Mouse (Mus musculus): ENCODE results near the gene Adam1b. TPM values are rescaled to one million over a fixed set of nuclear protein-coding genes. Genes with fewer than 3 reads are reported as not detected.
"Not testable (repeated sequence)": the region's sequence is repeated elsewhere in the genome, so short reads cannot be mapped to it uniquely, and the experiment has no call there.

Adam1b gene
- polyA plus RNA-seq, 1 experiment from 2014 or later = 0.29 TPM

DNA sequence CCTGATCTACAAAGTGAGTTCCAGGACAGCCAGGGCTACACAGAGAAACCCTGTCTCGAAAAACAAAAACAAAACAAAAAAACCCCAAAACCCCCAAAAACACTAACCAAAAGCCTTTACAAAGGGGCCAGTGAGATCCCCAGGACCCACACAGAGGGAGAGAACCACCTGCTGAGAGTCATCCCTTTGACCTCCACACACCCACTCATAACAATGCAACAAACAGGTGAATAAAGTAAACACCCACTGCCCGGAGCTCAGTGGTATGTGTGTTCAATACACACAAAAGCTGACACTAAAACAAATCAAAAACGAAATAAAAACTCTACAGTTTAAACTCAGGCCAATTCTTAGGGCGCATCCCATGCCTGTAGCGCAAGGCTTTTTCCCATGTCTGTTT, 36.8 kb upstream of the Adam1b start:
- H3K36me3 ChIP-seq (ENCODE audit: control insufficient read depth, insufficient read depth, low read length) = peaks cover 11% of the 10 kb centered on the region; the same call in 1 of the 2 replicates
- WGBS (ENCODE audit: insufficient replicate concordance) = 91% methylated on average over 5 of the region's 5 CpGs
- no peak for ATAC-seq (replicated peaks; ENCODE audit: insufficient number of reproducible peaks, low FRiP score, low TSS enrichment)
- H3K9me3 ChIP-seq (replicated peaks; ENCODE audit: control insufficient read depth, low read length) = no peaks in the 10 kb centered on the region
- no peaks in the 10 kb centered on the region for H3K27me3 ChIP-seq (ENCODE audit: control insufficient read depth, insufficient read depth, low read length)
- H3K9ac ChIP-seq (ENCODE audit: low read depth, low read length) = no peak overlapping the region
- no peak overlapping the region for H3K4me3 ChIP-seq (ENCODE audit: low read depth, low read length)
- no peak overlapping the region for H3K27ac ChIP-seq (ENCODE audit: low read depth, low read length)
- no peak overlapping the region for H3K4me2 ChIP-seq
- H3K4me1 ChIP-seq (ENCODE audit: control insufficient read depth, insufficient read depth, low read length) = peaks cover 12% of the 10 kb centered on the region

DNA sequence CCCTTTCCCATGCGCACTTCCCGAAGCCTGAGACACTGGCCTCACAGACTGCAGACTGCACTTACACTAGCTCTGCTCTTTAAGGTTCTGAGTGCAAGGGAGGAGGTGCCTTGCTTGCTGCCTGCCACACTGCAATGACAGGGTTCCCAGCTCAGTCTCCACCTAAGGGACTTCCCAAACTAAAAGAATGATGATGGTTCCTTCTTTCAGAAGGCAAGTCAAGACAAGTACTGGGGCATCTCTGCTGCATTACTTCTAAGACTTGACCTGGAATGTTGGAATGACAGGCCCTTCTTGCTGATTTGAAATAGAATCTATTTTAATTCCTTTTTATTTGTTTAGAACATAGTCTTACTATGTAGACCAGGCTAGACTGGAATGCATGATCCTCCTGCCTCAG, 34.4 kb upstream of the Adam1b start:
- 65% methylated on average over 2 of the region's 2 CpGs for WGBS (ENCODE audit: insufficient replicate concordance)
- Histone ChIP-seq H3K27ac (ENCODE audit: low read depth, low read length) (no peak overlapping the region), H3K4me2 (no peak overlapping the region)

DNA sequence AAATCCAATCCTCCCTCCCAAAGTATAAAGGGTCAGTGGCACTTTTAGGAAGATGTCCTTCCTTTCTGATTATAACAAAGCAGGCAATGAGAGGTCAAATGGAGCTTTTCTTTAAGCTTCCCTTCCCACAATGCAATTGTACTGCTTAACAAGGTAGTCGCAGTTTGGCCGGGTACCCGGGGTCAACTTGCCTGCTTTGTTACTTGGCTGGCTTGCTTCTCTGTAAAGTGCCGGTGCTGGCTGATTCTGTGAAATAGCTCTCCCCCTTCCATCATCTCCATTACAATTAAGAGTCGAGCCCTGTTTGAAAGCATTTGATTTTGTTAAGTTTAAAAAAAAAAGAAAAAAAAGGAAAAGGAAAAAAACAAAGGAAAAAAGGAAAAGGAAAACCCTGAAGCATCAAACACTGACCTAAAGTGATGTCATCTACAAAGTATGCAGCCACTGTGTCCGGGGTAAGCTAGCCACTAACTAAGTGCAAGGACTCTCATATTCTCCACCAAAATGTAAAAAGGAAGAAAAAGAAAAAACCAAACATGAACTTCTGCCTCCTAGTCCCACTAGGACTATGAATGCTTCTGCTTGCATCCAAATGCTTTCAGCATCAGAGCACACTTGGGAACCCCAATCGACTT, 33.8 kb upstream of the Adam1b start:
- no peak overlapping the region for H3K4me2 ChIP-seq
- H3K4me1 ChIP-seq (ENCODE audit: control insufficient read depth, insufficient read depth, low read length) = 0 out of 2 replicates have a peak, but pooled peaks cover 3% of the 10 kb centered on the region
- H3K27me3 ChIP-seq (ENCODE audit: control insufficient read depth, insufficient read depth, low read length) = no peaks in the 10 kb centered on the region
- no peak for ATAC-seq (replicated peaks; ENCODE audit: insufficient number of reproducible peaks, low FRiP score, low TSS enrichment)
- H3K27ac ChIP-seq (ENCODE audit: low read depth, low read length) = no peak overlapping the region
- peaks cover 30% of the 10 kb centered on the region for H3K36me3 ChIP-seq (ENCODE audit: control insufficient read depth, insufficient read depth, low read length)
- no peak overlapping the region for H3K4me3 ChIP-seq (ENCODE audit: low read depth, low read length)
- H3K9me3 ChIP-seq (replicated peaks; ENCODE audit: control insufficient read depth, low read length) = no peaks in the 10 kb centered on the region
- WGBS (ENCODE audit: insufficient replicate concordance) = 68% methylated on average over 7 of the region's 7 CpGs
- no peak overlapping the region for H3K9ac ChIP-seq (ENCODE audit: low read depth, low read length)

More for the DNA sequence above, 34.4 kb upstream of the Adam1b start:
- H3K27me3 ChIP-seq (ENCODE audit: control insufficient read depth, insufficient read depth, low read length) = no peaks in the 10 kb centered on the region
- 0 out of 2 replicates have a peak, but pooled peaks cover 3% of the 10 kb centered on the region for H3K4me1 ChIP-seq (ENCODE audit: control insufficient read depth, insufficient read depth, low read length)
- peaks cover 25% of the 10 kb centered on the region for H3K36me3 ChIP-seq (ENCODE audit: control insufficient read depth, insufficient read depth, low read length)
- no peaks in the 10 kb centered on the region for H3K9me3 ChIP-seq (replicated peaks; ENCODE audit: control insufficient read depth, low read length)
- ATAC-seq (replicated peaks; ENCODE audit: insufficient number of reproducible peaks, low FRiP score, low TSS enrichment) = no peak
- H3K9ac ChIP-seq (ENCODE audit: low read depth, low read length) = no peak overlapping the region
- no peak overlapping the region for H3K4me3 ChIP-seq (ENCODE audit: low read depth, low read length)

DNA sequence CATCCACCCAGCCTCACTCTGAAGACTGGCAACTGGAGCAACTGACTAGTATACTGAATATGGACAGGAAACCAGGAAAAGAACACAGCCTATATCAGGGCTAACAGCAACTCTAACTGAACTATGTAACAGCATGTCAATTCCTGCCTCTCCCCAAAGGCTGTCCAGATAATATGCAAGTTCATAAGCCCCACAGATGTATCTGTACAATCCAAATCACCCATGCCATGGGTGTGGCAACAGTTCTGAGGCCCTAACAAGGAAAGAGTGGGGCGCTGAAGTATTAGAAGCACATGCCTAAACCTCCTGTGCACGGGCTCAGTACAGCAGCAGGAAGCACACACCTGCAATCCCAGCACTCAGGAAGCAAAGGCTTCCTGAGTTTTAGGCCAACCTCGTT, 31.9 kb upstream of the Adam1b start:
- no peak overlapping the region for H3K27ac ChIP-seq (ENCODE audit: low read depth, low read length)
- no peaks in the 10 kb centered on the region for H3K9me3 ChIP-seq (replicated peaks; ENCODE audit: control insufficient read depth, low read length)
- H3K4me3 ChIP-seq (ENCODE audit: low read depth, low read length) = no peak overlapping the region
- H3K4me2 ChIP-seq = no peak overlapping the region
- H3K4me1 ChIP-seq (ENCODE audit: control insufficient read depth, insufficient read depth, low read length) = 0 out of 2 replicates have a peak, but pooled peaks cover 3% of the 10 kb centered on the region
- ATAC-seq (replicated peaks; ENCODE audit: insufficient number of reproducible peaks, low FRiP score, low TSS enrichment) = no peak
- peaks cover 40% of the 10 kb centered on the region for H3K36me3 ChIP-seq (ENCODE audit: control insufficient read depth, insufficient read depth, low read length)
- no peak overlapping the region for H3K9ac ChIP-seq (ENCODE audit: low read depth, low read length)
- WGBS (ENCODE audit: insufficient replicate concordance) = 91% methylated on average over 3 of the region's 3 CpGs
- H3K27me3 ChIP-seq (ENCODE audit: control insufficient read depth, insufficient read depth, low read length) = no peaks in the 10 kb centered on the region

DNA sequence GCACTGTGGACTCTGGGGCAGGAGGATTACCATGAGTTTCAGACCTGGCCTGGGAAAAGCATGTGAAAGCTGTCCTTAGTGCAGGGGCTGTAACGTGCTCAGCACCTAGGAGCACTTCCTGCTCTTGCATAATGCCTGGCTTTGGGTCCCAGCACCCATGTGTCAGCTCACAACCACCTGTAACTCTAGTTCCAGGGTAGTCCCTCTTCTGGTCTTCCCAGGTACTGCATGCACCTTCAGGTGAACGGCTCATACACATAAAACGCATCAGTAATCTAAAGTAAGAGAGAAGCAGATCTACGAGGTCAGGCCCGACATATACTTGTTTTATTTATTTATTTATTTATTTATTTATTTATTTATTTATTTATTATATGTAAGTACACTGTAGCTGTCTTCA, 31.3 kb upstream of the Adam1b start:
- no peak overlapping the region for H3K4me3 ChIP-seq (ENCODE audit: low read depth, low read length)
- H3K27me3 ChIP-seq (ENCODE audit: control insufficient read depth, insufficient read depth, low read length) = no peaks in the 10 kb centered on the region
- no peak overlapping the region for H3K4me2 ChIP-seq
- H3K4me1 ChIP-seq (ENCODE audit: control insufficient read depth, insufficient read depth, low read length) = 0 out of 2 replicates have a peak, but pooled peaks cover 3% of the 10 kb centered on the region
- no peak for ATAC-seq (replicated peaks; ENCODE audit: insufficient number of reproducible peaks, low FRiP score, low TSS enrichment)
- H3K36me3 ChIP-seq (ENCODE audit: control insufficient read depth, insufficient read depth, low read length) = peaks cover 40% of the 10 kb centered on the region
- H3K27ac ChIP-seq (ENCODE audit: low read depth, low read length) = no peak overlapping the region
- H3K9me3 ChIP-seq (replicated peaks; ENCODE audit: control insufficient read depth, low read length) = no peaks in the 10 kb centered on the region
- 89% methylated on average over 5 of the region's 5 CpGs for WGBS (ENCODE audit: insufficient replicate concordance)
- H3K9ac ChIP-seq (ENCODE audit: low read depth, low read length) = no peak overlapping the region

DNA sequence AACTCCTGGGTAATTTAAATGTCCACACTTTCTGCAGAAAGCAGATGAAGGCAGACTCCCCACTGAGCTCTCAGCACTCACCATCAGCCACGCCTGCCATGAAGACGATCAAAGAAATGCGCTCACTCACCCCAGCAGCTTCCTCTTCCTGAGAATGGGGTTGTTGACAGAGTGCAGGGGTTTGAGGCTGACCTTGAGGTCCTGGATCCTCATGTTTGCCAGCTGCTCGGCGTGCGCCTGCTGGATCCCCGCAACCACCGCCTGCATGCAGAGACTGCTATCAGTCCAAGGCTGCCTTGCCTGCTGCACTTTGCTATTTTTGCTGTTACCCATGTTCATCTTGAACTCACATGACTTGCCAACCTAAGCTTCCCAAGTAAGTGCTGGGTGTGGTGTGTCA, 23.7 kb upstream of the Adam1b start:
- Histone ChIP-seq H3K4me3 (ENCODE audit: low read depth, low read length) (no peak overlapping the region), H3K27me3 (ENCODE audit: control insufficient read depth, insufficient read depth, low read length) (no peaks in the 10 kb centered on the region), H3K9ac (ENCODE audit: low read depth, low read length) (no peak overlapping the region), H3K9me3 (replicated peaks; ENCODE audit: control insufficient read depth, low read length) (no peaks in the 10 kb centered on the region), H3K4me2 (no peak overlapping the region), H3K27ac (ENCODE audit: low read depth, low read length) (no peak overlapping the region), H3K4me1 (ENCODE audit: control insufficient read depth, insufficient read depth, low read length) (no peaks in the 10 kb centered on the region), H3K36me3 (ENCODE audit: control insufficient read depth, insufficient read depth, low read length) (peaks cover 50% of the 10 kb centered on the region)
- no peak for ATAC-seq (replicated peaks; ENCODE audit: insufficient number of reproducible peaks, low FRiP score, low TSS enrichment)
- 74% methylated on average over 8 of the region's 8 CpGs for WGBS (ENCODE audit: insufficient replicate concordance)

DNA sequence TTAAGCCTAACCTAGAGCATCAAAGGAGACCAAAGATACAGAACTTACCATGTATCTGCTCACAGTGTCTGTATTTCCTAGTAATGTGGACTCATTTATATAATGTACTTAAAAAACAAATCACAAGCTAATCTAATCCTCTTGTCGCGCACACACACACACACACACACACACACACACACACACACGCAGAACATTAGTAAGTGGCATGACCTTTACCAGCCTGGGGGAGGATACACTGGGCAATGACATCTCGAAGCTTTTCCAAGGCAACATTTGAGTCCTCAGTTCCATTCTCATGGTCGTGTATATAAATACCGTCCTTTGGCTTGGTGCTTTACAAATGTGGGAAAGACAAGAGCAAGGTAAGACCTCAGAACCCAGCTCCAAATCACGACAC, 23.3 kb upstream of the Adam1b start:
- no peaks in the 10 kb centered on the region for H3K9me3 ChIP-seq (replicated peaks; ENCODE audit: control insufficient read depth, low read length)
- no peaks in the 10 kb centered on the region for H3K4me1 ChIP-seq (ENCODE audit: control insufficient read depth, insufficient read depth, low read length)
- no peak overlapping the region for H3K27ac ChIP-seq (ENCODE audit: low read depth, low read length)
- H3K36me3 ChIP-seq (ENCODE audit: control insufficient read depth, insufficient read depth, low read length) = peaks cover 51% of the 10 kb centered on the region
- no peak overlapping the region for H3K9ac ChIP-seq (ENCODE audit: low read depth, low read length)
- no peak overlapping the region for H3K4me3 ChIP-seq (ENCODE audit: low read depth, low read length)
- H3K27me3 ChIP-seq (ENCODE audit: control insufficient read depth, insufficient read depth, low read length) = no peaks in the 10 kb centered on the region
- ATAC-seq (replicated peaks; ENCODE audit: insufficient number of reproducible peaks, low FRiP score, low TSS enrichment) = no peak
- 87% methylated on average over 7 of the region's 7 CpGs for WGBS (ENCODE audit: insufficient replicate concordance)
- H3K4me2 ChIP-seq = no peak overlapping the region

DNA sequence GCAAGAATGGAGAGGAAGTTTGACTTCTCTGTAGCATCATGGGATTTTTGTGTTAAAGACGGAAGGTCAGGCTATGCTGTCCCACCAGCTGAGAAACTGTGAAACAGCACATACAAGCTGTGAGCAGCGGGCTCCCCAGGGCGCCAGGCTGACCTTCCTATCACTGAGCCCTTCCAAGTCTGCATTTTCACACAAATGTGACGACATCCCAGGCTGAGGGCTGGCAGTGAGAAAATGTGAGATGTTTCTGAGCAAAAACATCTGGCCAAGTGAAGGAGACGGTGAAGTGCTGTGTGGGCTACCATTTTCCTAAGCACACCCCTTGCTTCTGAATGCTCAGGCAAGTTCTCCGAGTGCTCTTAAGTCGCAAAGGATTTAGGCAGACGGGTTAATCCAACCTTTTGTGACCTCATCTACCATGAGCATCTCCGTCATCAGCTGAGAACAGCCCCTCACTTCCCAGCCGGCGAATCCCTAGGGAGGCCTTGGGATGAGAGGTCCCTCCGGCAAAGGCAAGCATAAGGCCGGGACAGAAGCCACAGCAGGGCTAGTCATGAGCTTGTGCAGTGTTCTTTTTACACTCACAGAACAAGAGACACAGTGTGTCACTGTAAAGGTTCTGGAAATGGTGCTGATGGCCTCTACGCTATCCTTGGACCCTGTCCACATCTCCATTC, 22.7 kb upstream of the Adam1b start:
- ATAC-seq (replicated peaks; ENCODE audit: insufficient number of reproducible peaks, low FRiP score, low TSS enrichment) = no peak
- Histone ChIP-seq H3K9me3 (replicated peaks; ENCODE audit: control insufficient read depth, low read length) (no peaks in the 10 kb centered on the region), H3K27ac (ENCODE audit: low read depth, low read length) (no peak overlapping the region), H3K4me2 (no peak overlapping the region), H3K36me3 (ENCODE audit: control insufficient read depth, insufficient read depth, low read length) (peaks cover 50% of the 10 kb centered on the region), H3K9ac (ENCODE audit: low read depth, low read length) (no peak overlapping the region), H3K27me3 (ENCODE audit: control insufficient read depth, insufficient read depth, low read length) (no peaks in the 10 kb centered on the region), H3K4me1 (ENCODE audit: control insufficient read depth, insufficient read depth, low read length) (no peaks in the 10 kb centered on the region), H3K4me3 (ENCODE audit: low read depth, low read length) (no peak overlapping the region)
- WGBS (ENCODE audit: insufficient replicate concordance) = 73% methylated on average over 14 of the region's 14 CpGs

DNA sequence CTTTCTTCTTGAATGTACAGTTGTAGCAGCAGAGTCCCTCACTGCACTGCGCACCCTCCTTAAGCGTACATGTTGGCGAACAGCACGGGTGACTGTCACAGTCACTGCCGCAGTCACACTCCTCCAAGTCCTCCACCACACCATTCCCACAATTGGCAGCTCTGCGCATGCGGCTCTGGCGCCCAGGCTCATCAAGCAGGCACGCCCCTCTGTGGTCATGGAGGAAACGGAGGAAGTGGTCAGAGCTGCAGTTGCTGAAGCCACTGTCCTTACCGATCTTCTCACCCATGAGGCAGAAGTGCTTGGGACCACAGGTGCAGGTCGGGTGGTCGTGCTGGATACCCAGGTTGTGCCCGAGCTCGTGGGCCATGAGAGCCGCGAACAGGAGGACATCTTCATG, 16.5 kb upstream of the Adam1b start:
- H3K36me3 ChIP-seq (ENCODE audit: control insufficient read depth, insufficient read depth, low read length) = peaks cover 18% of the 10 kb centered on the region
- not testable (repeated sequence) for H3K27me3 ChIP-seq (ENCODE audit: control insufficient read depth, insufficient read depth, low read length); H3K4me3 ChIP-seq (ENCODE audit: low read depth, low read length); H3K4me2 ChIP-seq; H3K9me3 ChIP-seq (replicated peaks; ENCODE audit: control insufficient read depth, low read length); ATAC-seq (replicated peaks; ENCODE audit: insufficient number of reproducible peaks, low FRiP score, low TSS enrichment); H3K9ac ChIP-seq (ENCODE audit: low read depth, low read length); H3K4me1 ChIP-seq (ENCODE audit: control insufficient read depth, insufficient read depth, low read length); H3K27ac ChIP-seq (ENCODE audit: low read depth, low read length)
- WGBS (ENCODE audit: insufficient replicate concordance) = 84% methylated on average over 11 of the region's 17 CpGs

All from heart, embryonic 11.5 days (tissue).